Comparison of ENCODE assay signal across 8 mouse cellular contexts in genomic region chr8:122282035-122282358, GRCm38 (mm10). TPM values are rescaled to one million over a fixed set of nuclear protein-coding genes. Genes with fewer than 3 reads are reported as not detected.
DNase-seq lines count a peak whose midpoint lies in the region; ATAC-seq and TF ChIP-seq lines count a peak whose summit lies in the region.

TSS of gene Zfpm1 (plus strand) at chr8:122282141.

- no peaks in the 10 kb centered on the region for H3K9me3 ChIP-seq in MEL (replicated peaks; ENCODE audit: insufficient read depth, low read length)
- H3K9me3 ChIP-seq in forebrain, embryonic 16.5 days (ENCODE audit: control insufficient read depth, low read length) = no peaks in the 10 kb centered on the region
- H3K9me3 ChIP-seq in midbrain, postnatal 0 days (ENCODE audit: low read length) = no peaks in the 10 kb centered on the region

- H3K4me3 ChIP-seq in MEL (ENCODE audit: control insufficient read depth in 1 of 2, insufficient read depth in 1 of 2, low read depth in 2 of 2, low read length in 2 of 2) = peak within 1 kb of the TSS; percentile 75 to 87
- H3K4me3 ChIP-seq in forebrain, embryonic 16.5 days (replicated peaks; ENCODE audit: low read length) = peak within 1 kb of the TSS; percentile 59
- H3K4me3 ChIP-seq in midbrain, postnatal 0 days (ENCODE audit: low read depth, low read length) = peak within 1 kb of the TSS; percentile 78

- no peak for TF ChIP-seq EP300 in MEL (IDR thresholded peaks at IDR 0.05; ENCODE audit: low read depth in 1 of 2, low read length in 2 of 2)

- peak within 1 kb of the TSS; percentile 92 for H3K9ac ChIP-seq in MEL (ENCODE audit: control insufficient read depth, low read depth, low read length, poor library complexity, severe bottlenecking)
- H3K9ac ChIP-seq in forebrain, embryonic 16.5 days (replicated peaks; ENCODE audit: low read depth, low read length) = peak within 1 kb of the TSS; percentile 61
- peak within 1 kb of the TSS; percentile 66 for H3K9ac ChIP-seq in midbrain, postnatal 0 days (replicated peaks; ENCODE audit: low read length, poor library complexity, severe bottlenecking)

- TF ChIP-seq POLR2A in MEL (IDR thresholded peaks at IDR 0.05; ENCODE audit: control insufficient read depth in 1 of 2, insufficient read depth in 1 of 2, low read depth in 1 of 2, low read length in 2 of 2, poor library complexity in 1 of 2) = peak in 1 of 2 experiments; percentile 55; a peak in 1 of 4 replicates

- TF ChIP-seq CTCF in MEL (IDR thresholded peaks at IDR 0.05 in 2 of 3, conservative IDR thresholded peaks at IDR 0.05 in 1 of 3; ENCODE audit: control insufficient read depth in 1 of 3, insufficient read depth in 1 of 3, low read depth in 2 of 3, low read length in 3 of 3, poor library complexity in 1 of 3, severe bottlenecking in 1 of 3) = no peak
- TF ChIP-seq CTCF in midbrain, postnatal 0 days (IDR thresholded peaks at IDR 0.05) = no peak

- H3K4me1 ChIP-seq in MEL (ENCODE audit: control insufficient read depth in 1 of 2, insufficient read depth in 2 of 2, low read length in 2 of 2) = peaks cover 7 to 28% of the 10 kb centered on the region in 2 experiments; a peak in 3 of 4 replicates
- peaks cover 26% of the 10 kb centered on the region for H3K4me1 ChIP-seq in forebrain, embryonic 16.5 days (replicated peaks; ENCODE audit: control insufficient read depth, insufficient read depth, low read length)
- peaks cover 11% of the 10 kb centered on the region; the same call in 1 of the 2 replicates for H3K4me1 ChIP-seq in midbrain, postnatal 0 days (ENCODE audit: insufficient read depth, low read length)

- TF ChIP-seq RAD21 in MEL (IDR thresholded peaks at IDR 0.05; ENCODE audit: low read depth, low read length) = no peak

- no peak for DNase-seq in heart, adult 18-20 months
- no peak for DNase-seq in heart, adult 9 months (ENCODE audit: low spot score in 2 of 2)
- DNase-seq in MEL (ENCODE audit: low read depth, low spot score) = no peak
- DNase-seq in layer of hippocampus, postnatal 10 days (ENCODE audit: low spot score in 2 of 2) = no peak
- DNase-seq in midbrain, postnatal 0 days (ENCODE audit: low spot score) = no peak
- no peak for DNase-seq in spleen, adult 18-20 months
- no peak for DNase-seq in testis, postnatal 10 days (ENCODE audit: low spot score)

- H3K27ac ChIP-seq in MEL (ENCODE audit: control insufficient read depth, low read depth, low read length) = peak within 1 kb of the TSS; percentile 91
- 0 out of 2 replicates have a peak within 1 kb of the TSS, but pooled peaks have one; percentile 16 for H3K27ac ChIP-seq in forebrain, embryonic 16.5 days (ENCODE audit: low read length)
- H3K27ac ChIP-seq in midbrain, postnatal 0 days (ENCODE audit: low read depth, low read length) = peak within 1 kb of the TSS; percentile 52

- WGBS in forebrain, embryonic 16.5 days = 0% methylated on average over 19 of the region's 60 CpGs
- 0% methylated on average over 8 of the region's 60 CpGs for WGBS in midbrain, postnatal 0 days

- peaks cover 53% of the 10 kb centered on the region for H3K79me2 ChIP-seq in MEL (ENCODE audit: control insufficient read depth, insufficient read depth, low read length, poor library complexity)

- H3K36me3 ChIP-seq in MEL (ENCODE audit: control insufficient read depth in 1 of 2, insufficient read depth in 2 of 2, low read length in 2 of 2) = peaks cover 0 to 23% of the 10 kb centered on the region in 2 experiments; a peak in 2 of 4 replicates
- H3K36me3 ChIP-seq in forebrain, embryonic 16.5 days (ENCODE audit: control insufficient read depth, insufficient read depth) = no peaks in the 10 kb centered on the region
- H3K36me3 ChIP-seq in midbrain, postnatal 0 days (ENCODE audit: insufficient read depth, low read length) = no peaks in the 10 kb centered on the region

- H3K27me3 ChIP-seq in MEL (ENCODE audit: control insufficient read depth in 1 of 2, insufficient read depth in 2 of 2, low read length in 2 of 2) = no peaks in the 10 kb centered on the region
- H3K27me3 ChIP-seq in forebrain, embryonic 16.5 days (replicated peaks; ENCODE audit: control insufficient read depth, insufficient read depth, low read length) = peaks cover 9% of the 10 kb centered on the region
- peaks cover 12% of the 10 kb centered on the region; the same call in 1 of the 2 replicates for H3K27me3 ChIP-seq in midbrain, postnatal 0 days (ENCODE audit: insufficient read depth, low read length)

- peak within 1 kb of the TSS; percentile 86 for H3K4me2 ChIP-seq in forebrain, embryonic 16.5 days (ENCODE audit: low read length)
- H3K4me2 ChIP-seq in midbrain, postnatal 0 days (ENCODE audit: low read depth, low read length, poor library complexity, severe bottlenecking) = peak within 1 kb of the TSS; percentile 98

- ATAC-seq in forebrain, embryonic 16.5 days = no peak
- ATAC-seq in midbrain, postnatal 0 days (ENCODE audit: low FRiP score) = no peak

TF ChIP-seq in MEL, 35 proteins besides CTCF, POLR2A, EP300 and RAD21:
- TF ChIP-seq NELFE (IDR thresholded peaks at IDR 0.05; ENCODE audit: low read depth, low read length) = peak; percentile 55; the same call in 1 of the 2 replicates
- no peak for TF ChIP-seq MAX (IDR thresholded peaks at IDR 0.05; ENCODE audit: low read length)

RNA-seq across cellular contexts. Expression of gene Zfpm1, which starts in this region (rescaled TPM):
- total RNA-seq in heart, adult 18-20 months (2021) = 10 to 100 TPM; 18.4 to 23.0 TPM
- total RNA-seq in MEL (2012; rRNA removed) = 104 and 133 TPM in 2 replicates
- 100 to 1,000 TPM; 260 to 343 TPM for polyA plus RNA-seq in MEL (2012; ENCODE audit: insufficient read depth in 1 of 2, insufficient read length in 2 of 2, low read depth in 1 of 2, low replicate concordance in 2 of 2, missing spikeins in 1 of 2)
- polyA plus RNA-seq in forebrain, embryonic 16.5 days (2015; fragmentation: Nextera tagmentation; extraction: Ambion mirVana) = 0.41 and 0.65 TPM in 2 replicates
- 10 to 100 TPM; 25.7 to 27.2 TPM for total RNA-seq in layer of hippocampus, postnatal 10 days (2021)
- 19.6 and 28.6 TPM in 2 replicates for total RNA-seq in midbrain, postnatal 0 days (2014; rRNA removed)
- 1.2 TPM in 2 replicates for polyA plus RNA-seq in midbrain, postnatal 0 days (2015; fragmentation: Nextera tagmentation; extraction: Ambion mirVana)

Comparison
In these comparisons a context has a peak if more than half of its experiments do, and no peak if none do; other contexts are left out.
1. RNA of gene Zfpm1 (polyA plus RNA-seq): 260 to 343 TPM in MEL; 1.2 TPM in midbrain, postnatal 0 days and 0.41 to 0.65 TPM in forebrain, embryonic 16.5 days; every median in the first group is over 100 times any median in the second.
2. H3K27ac ChIP-seq: peak in every context shown above with its lines; median percentile 91 in MEL; 52 in midbrain, postnatal 0 days; 16 in forebrain, embryonic 16.5 days.
3. Peak in every context shown above with its lines, with median percentiles within 50 percentile points of each other: H3K4me3 ChIP-seq and H3K9ac ChIP-seq.